Mouse (Mus musculus): ENCODE measurements at regions not wholly inside any gene's neighbourhood (a gene's known extent, or its start where the extent isn't known, plus 50 kb on each side); places are given as distances from the start of the nearest gene placed in this dataset.

GRCm38 (mm10) chr1:90430480-90430879 is 172.3 kb upstream of the Cops8 start:
- no peak for DNase-seq (ENCODE audit: low read depth, low spot score)
- no peaks in the 10 kb centered on the region for H3K36me3 ChIP-seq (ENCODE audit: control insufficient read depth, insufficient read depth, low read length, poor library complexity, severe bottlenecking)
- no peaks in the 10 kb centered on the region for H3K27me3 ChIP-seq (ENCODE audit: control insufficient read depth, insufficient read depth, low read length, poor library complexity, severe bottlenecking)

DNA sequence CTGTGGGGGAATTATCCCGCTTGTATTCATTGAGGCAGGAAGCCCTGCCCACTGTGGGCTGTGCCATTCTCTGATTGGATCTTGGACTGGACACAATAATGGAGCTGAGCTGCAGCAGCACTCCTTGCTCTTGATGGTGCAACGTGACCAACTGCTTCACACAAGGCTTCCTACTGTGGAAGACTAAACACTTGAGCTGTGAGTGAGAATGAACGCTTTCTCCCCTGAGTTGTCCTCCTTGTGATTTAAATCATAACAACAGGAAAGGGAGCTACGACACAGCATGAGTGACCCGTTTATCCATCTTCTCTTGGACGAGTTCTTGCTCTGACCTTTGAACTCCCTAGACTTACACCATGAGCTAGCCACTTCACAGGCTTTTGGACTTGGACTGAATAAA is 171.0 kb upstream of the Cops8 start:
- Histone ChIP-seq H3K27me3 (ENCODE audit: control insufficient read depth, insufficient read depth, low read length, poor library complexity, severe bottlenecking) (no peaks in the 10 kb centered on the region), H3K36me3 (ENCODE audit: control insufficient read depth, insufficient read depth, low read length, poor library complexity, severe bottlenecking) (no peaks in the 10 kb centered on the region)
- DNase-seq (ENCODE audit: low read depth, low spot score) = no peak

- Histone ChIP-seq H3K27me3 (ENCODE audit: control insufficient read depth, insufficient read depth, low read length, poor library complexity, severe bottlenecking) (no peaks in the 10 kb centered on the region), H3K36me3 (ENCODE audit: control insufficient read depth, insufficient read depth, low read length, poor library complexity, severe bottlenecking) (no peaks in the 10 kb centered on the region)
- DNase-seq (ENCODE audit: low read depth, low spot score) = no peak
Measured at GRCm38 (mm10) chr1:90433911-90434310, 168.9 kb upstream of the Cops8 start.

DNA sequence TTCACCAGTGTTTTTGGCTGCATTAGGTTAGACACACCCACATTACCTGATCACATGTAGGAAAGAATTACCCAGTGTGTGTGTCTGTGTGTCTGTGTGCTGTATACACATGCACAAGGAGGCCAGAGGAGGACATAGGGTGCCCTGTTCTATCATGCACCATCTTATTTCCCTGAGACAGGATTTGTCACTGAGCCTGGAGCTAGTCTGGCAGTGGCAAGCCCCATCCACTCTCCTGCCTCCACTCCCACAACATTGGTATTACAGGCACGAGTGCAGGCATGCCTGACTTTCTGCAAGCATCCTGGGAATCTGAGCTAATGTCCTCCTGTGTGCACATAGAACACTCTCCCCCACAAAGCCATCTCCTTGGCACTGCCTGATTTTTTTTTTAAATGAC is 162.1 kb upstream of the Cops8 start:
- Histone ChIP-seq H3K27me3 (ENCODE audit: control insufficient read depth, insufficient read depth, low read length, poor library complexity, severe bottlenecking) (no peaks in the 10 kb centered on the region), H3K36me3 (ENCODE audit: control insufficient read depth, insufficient read depth, low read length, poor library complexity, severe bottlenecking) (no peaks in the 10 kb centered on the region)
- DNase-seq (ENCODE audit: low read depth, low spot score) = no peak

DNA sequence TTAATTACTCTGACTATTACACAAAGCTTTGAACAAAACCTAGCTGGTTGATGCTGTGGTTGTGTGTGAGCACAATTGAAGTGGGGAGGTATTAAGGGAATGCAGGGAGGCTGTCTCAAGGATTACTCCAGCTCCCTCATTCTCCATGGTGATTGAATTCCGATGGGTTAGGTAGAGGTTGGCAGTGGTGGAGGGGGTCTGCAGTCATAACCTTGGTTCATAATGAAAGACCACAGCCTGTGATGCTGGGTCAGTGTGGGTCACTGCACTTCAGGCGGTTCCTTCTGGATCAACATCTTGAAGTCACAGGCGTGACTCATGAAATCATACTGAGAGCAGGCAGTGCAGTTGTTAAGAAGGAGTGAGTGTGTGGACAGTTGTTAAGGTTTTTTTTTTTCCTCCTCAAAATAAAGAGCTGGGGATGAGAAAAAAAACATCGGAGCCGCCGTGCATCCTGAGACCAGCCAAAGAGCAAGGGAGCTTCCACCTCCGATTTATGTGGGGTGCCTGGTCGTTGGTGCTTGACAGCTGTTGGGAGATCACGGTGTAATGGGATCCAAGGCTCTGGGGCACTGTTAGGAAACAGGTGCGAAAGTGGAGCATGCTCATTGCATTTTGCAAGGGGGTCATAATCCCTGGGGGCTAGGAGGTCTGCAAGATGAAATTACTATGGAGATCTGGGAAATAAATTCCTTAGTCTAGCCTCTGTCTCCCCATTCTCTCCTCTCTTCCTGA is 161.5 kb upstream of the Cops8 start:
- no peak for DNase-seq (ENCODE audit: low read depth, low spot score)
- H3K36me3 ChIP-seq (ENCODE audit: control insufficient read depth, insufficient read depth, low read length, poor library complexity, severe bottlenecking) = no peaks in the 10 kb centered on the region
- H3K27me3 ChIP-seq (ENCODE audit: control insufficient read depth, insufficient read depth, low read length, poor library complexity, severe bottlenecking) = no peaks in the 10 kb centered on the region

- Histone ChIP-seq H3K27me3 (ENCODE audit: control insufficient read depth, insufficient read depth, low read length, poor library complexity, severe bottlenecking) (no peaks in the 10 kb centered on the region), H3K36me3 (ENCODE audit: control insufficient read depth, insufficient read depth, low read length, poor library complexity, severe bottlenecking) (no peaks in the 10 kb centered on the region)
- no peak for DNase-seq (ENCODE audit: low read depth, low spot score)
Measured at GRCm38 (mm10) chr1:90442250-90443240, 160.2 kb upstream of the Cops8 start.

GRCm38 (mm10) chr1:90449571-90450226 is 153.1 kb upstream of the Cops8 start:
- DNase-seq (ENCODE audit: low read depth, low spot score) = no peak
- H3K36me3 ChIP-seq (ENCODE audit: control insufficient read depth, insufficient read depth, low read length, poor library complexity, severe bottlenecking) = no peaks in the 10 kb centered on the region
- no peaks in the 10 kb centered on the region for H3K27me3 ChIP-seq (ENCODE audit: control insufficient read depth, insufficient read depth, low read length, poor library complexity, severe bottlenecking)

- H3K27me3 ChIP-seq (ENCODE audit: control insufficient read depth, insufficient read depth, low read length, poor library complexity, severe bottlenecking) = no peaks in the 10 kb centered on the region
- no peaks in the 10 kb centered on the region for H3K36me3 ChIP-seq (ENCODE audit: control insufficient read depth, insufficient read depth, low read length, poor library complexity, severe bottlenecking)
- DNase-seq (ENCODE audit: low read depth, low spot score) = no peak
Measured at GRCm38 (mm10) chr1:90451942-90452557, 150.7 kb upstream of the Cops8 start.

GRCm38 (mm10) chr1:90454263-90454662 is 148.5 kb upstream of the Cops8 start:
- Histone ChIP-seq H3K36me3 (ENCODE audit: control insufficient read depth, insufficient read depth, low read length, poor library complexity, severe bottlenecking) (no peaks in the 10 kb centered on the region), H3K27me3 (ENCODE audit: control insufficient read depth, insufficient read depth, low read length, poor library complexity, severe bottlenecking) (no peaks in the 10 kb centered on the region)
- DNase-seq (ENCODE audit: low read depth, low spot score) = no peak

DNA sequence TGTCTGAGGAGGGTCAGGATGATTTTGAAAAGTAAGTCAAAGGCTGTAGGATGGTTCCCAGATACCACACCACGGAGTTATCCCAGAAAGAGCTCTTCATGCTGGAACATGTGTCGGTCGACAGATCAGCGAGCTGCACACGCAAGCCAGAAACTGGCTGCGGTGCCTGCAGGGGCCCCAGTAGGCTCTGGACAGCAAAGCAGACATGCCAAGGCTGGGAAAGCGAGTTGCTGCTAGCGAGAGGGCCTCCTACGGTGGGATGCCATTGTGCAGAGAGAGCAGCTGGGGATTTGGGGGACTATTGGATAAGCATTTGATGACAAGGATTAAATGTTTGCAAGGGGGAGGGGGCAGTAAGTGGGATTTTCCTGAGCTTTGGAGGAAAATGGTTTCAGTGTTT is 145.4 kb upstream of the Cops8 start:
- Histone ChIP-seq H3K27me3 (ENCODE audit: control insufficient read depth, insufficient read depth, low read length, poor library complexity, severe bottlenecking) (no peaks in the 10 kb centered on the region), H3K36me3 (ENCODE audit: control insufficient read depth, insufficient read depth, low read length, poor library complexity, severe bottlenecking) (no peaks in the 10 kb centered on the region)
- no peak for DNase-seq (ENCODE audit: low read depth, low spot score)

GRCm38 (mm10) chr1:90458176-90458575 is 144.6 kb upstream of the Cops8 start:
- H3K36me3 ChIP-seq (ENCODE audit: control insufficient read depth, insufficient read depth, low read length, poor library complexity, severe bottlenecking) = no peaks in the 10 kb centered on the region
- DNase-seq (ENCODE audit: low read depth, low spot score) = no peak
- H3K27me3 ChIP-seq (ENCODE audit: control insufficient read depth, insufficient read depth, low read length, poor library complexity, severe bottlenecking) = no peaks in the 10 kb centered on the region

DNA sequence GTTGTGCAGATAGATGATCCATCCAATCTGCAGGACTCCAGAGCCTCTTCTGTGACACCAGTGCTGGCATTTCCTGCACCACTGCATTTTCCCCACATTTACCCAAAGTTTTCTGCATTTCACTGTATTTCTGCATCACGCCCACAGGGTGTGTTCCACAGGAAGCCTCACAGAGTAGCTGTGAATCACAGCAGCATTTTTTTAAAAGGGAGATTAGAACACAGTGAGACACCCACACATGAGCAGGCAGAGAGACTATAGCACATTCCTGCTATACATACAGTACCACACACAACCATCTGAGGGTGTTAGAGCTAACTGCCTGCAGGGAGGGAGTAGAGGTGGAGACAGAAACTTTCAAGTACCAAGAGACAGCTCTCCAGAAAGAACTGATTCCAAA is 141.1 kb upstream of the Cops8 start:
- no peak for DNase-seq (ENCODE audit: low read depth, low spot score)
- no peaks in the 10 kb centered on the region for H3K36me3 ChIP-seq (ENCODE audit: control insufficient read depth, insufficient read depth, low read length, poor library complexity, severe bottlenecking)
- H3K27me3 ChIP-seq (ENCODE audit: control insufficient read depth, insufficient read depth, low read length, poor library complexity, severe bottlenecking) = no peaks in the 10 kb centered on the region

DNA sequence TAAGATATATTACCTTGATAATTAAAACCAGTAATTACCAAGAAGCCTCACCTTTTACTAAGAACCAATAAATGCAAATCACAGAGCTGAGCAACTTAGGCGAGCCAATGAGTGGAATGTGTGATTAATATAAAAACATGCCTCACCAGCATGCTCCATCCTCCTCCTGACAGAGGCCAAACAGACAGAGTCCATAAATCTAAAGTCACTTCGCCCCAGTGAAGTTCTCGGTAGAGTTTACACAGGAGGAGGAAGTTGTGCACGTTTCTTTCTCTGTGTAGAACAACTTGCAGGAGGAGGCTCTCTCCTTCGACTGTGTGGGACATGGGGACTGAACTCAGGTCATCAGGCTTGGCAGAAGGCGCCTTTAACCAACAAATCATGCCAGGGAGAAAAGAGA is 139.5 kb upstream of the Cops8 start:
- no peaks in the 10 kb centered on the region for H3K36me3 ChIP-seq (ENCODE audit: control insufficient read depth, insufficient read depth, low read length, poor library complexity, severe bottlenecking)
- DNase-seq (ENCODE audit: low read depth, low spot score) = no peak
- no peaks in the 10 kb centered on the region for H3K27me3 ChIP-seq (ENCODE audit: control insufficient read depth, insufficient read depth, low read length, poor library complexity, severe bottlenecking)

GRCm38 (mm10) chr1:90467646-90468045 is 135.1 kb upstream of the Cops8 start:
- Histone ChIP-seq H3K36me3 (ENCODE audit: control insufficient read depth, insufficient read depth, low read length, poor library complexity, severe bottlenecking) (no peaks in the 10 kb centered on the region), H3K27me3 (ENCODE audit: control insufficient read depth, insufficient read depth, low read length, poor library complexity, severe bottlenecking) (no peaks in the 10 kb centered on the region)
- DNase-seq (ENCODE audit: low read depth, low spot score) = no peak
